Mouse (Mus musculus) MEL (cell line): Measurements from ENCODE around the gene Col4a2. TPM values are rescaled to one million over a fixed set of nuclear protein-coding genes. Genes with fewer than 3 reads are reported as not detected.

Experiments used
- DNase-seq: peaks from one replicate; pipeline ENCODE4 v3.0.0; 2011; ENCODE audit warnings: low read depth, low spot score
- H3K27ac ChIP-seq: 2 replicates; pipeline ENCODE4 v1.5.1; 2012; ENCODE audit warnings: low read depth, mild to moderate bottlenecking, control low read depth, low read length, moderate library complexity; ENCODE audit not compliant: control insufficient read depth
- H3K27me3 ChIP-seq, 2 experiments: fragments of 150-350 bp in 1 of 2; sonication (generic) in 1 of 2; 2 replicates each; pipeline ENCODE4 v1.6.1; 2012; ENCODE audit warnings: low read length in 2 of 2, mild to moderate bottlenecking in 2 of 2, improper control_type of control experiment in 1 of 2, moderate library complexity in 1 of 2; ENCODE audit not compliant: insufficient read depth in 2 of 2, control insufficient read depth in 1 of 2
- H3K36me3 ChIP-seq, 2 experiments: 2 replicates each; pipeline ENCODE4 v1.6.1; 2012 to 2014; ENCODE audit warnings: low read length in 2 of 2, improper control_type of control experiment in 1 of 2, inconsistent platforms in 1 of 2, mild to moderate bottlenecking in 1 of 2; ENCODE audit not compliant: insufficient read depth in 2 of 2, control insufficient read depth in 1 of 2
- H3K4me1 ChIP-seq, 2 experiments: fragments of 150-350 bp in 1 of 2; sonication (generic) in 1 of 2; 2 replicates each; pipeline ENCODE4 v1.6.1; 2012; ENCODE audit warnings: low read length in 2 of 2, improper control_type of control experiment in 1 of 2, mild to moderate bottlenecking in 1 of 2; ENCODE audit not compliant: insufficient read depth in 2 of 2, control insufficient read depth in 1 of 2
- H3K4me3 ChIP-seq, 2 experiments: fragments of 150-350 bp in 1 of 2; sonication (generic) in 1 of 2; 2 replicates each; pipeline ENCODE4 v1.5.1; 2012; ENCODE audit warnings: low read depth in 2 of 2, low read length in 2 of 2, mild to moderate bottlenecking in 2 of 2, moderate library complexity in 2 of 2, control low read depth in 1 of 2, improper control_type of control experiment in 1 of 2; ENCODE audit not compliant: control insufficient read depth in 1 of 2, insufficient read depth in 1 of 2
- H3K79me2 ChIP-seq: 2 replicates; pipeline ENCODE4 v1.6.1; 2012; ENCODE audit warnings: mild to moderate bottlenecking, low read length, moderate library complexity; ENCODE audit not compliant: control insufficient read depth, poor library complexity, insufficient read depth
- H3K9ac ChIP-seq: 2 replicates; pipeline ENCODE4 v1.6.1; 2012; ENCODE audit warnings: low read depth, mild to moderate bottlenecking, control low read depth, low read length, moderate library complexity; ENCODE audit not compliant: control insufficient read depth, poor library complexity, severe bottlenecking
- H3K9me3 ChIP-seq: fragments of 150-350 bp; sonication (generic); replicated peaks from 2 replicates; pipeline ENCODE4 v1.6.1; 2012; ENCODE audit warnings: mild to moderate bottlenecking, low read length, improper control_type of control experiment, moderate library complexity; ENCODE audit not compliant: insufficient read depth
- BHLHE40 ChIP-seq: IDR thresholded peaks from 2 replicates; pipeline ENCODE4 v1.6.1; 2012; ENCODE audit warnings: low read depth, mild to moderate bottlenecking, inconsistent platforms, low read length, improper control_type of control experiment, borderline replicate concordance
- CHD1 ChIP-seq: IDR thresholded peaks from 2 replicates; pipeline ENCODE4 v1.6.1; 2012; ENCODE audit warnings: low read depth, mild to moderate bottlenecking, inconsistent platforms, low read length, improper control_type of control experiment
- CTCF ChIP-seq, 3 experiments: IDR thresholded peaks in 2 of 3; conservative IDR thresholded peaks in 1 of 3; 2 replicates each; pipeline ENCODE4 v1.5.1; 2011 to 2012; ENCODE audit warnings: low read length in 3 of 3, low read depth in 2 of 3, mild to moderate bottlenecking in 2 of 3, improper control_type of control experiment in 1 of 3, inconsistent platforms in 1 of 3, mixed read lengths in 1 of 3, moderate library complexity in 1 of 3; ENCODE audit not compliant: control insufficient read depth in 1 of 3, insufficient read depth in 1 of 3, poor library complexity in 1 of 3, severe bottlenecking in 1 of 3
- E2F4 ChIP-seq: IDR thresholded peaks from 2 replicates; pipeline ENCODE4 v1.6.1; 2011; ENCODE audit warnings: low read depth, low read length, improper control_type of control experiment, borderline replicate concordance
- EP300 ChIP-seq, 2 experiments: IDR thresholded peaks; 2 replicates each; pipeline ENCODE4 v1.6.1; 2011; ENCODE audit warnings: improper control_type of control experiment in 2 of 2, low read length in 2 of 2, low read depth in 1 of 2, mild to moderate bottlenecking in 1 of 2
- ETS1 ChIP-seq: IDR thresholded peaks from 2 replicates; pipeline ENCODE4 v1.6.1; 2012; ENCODE audit warnings: low read depth, mild to moderate bottlenecking, inconsistent platforms, low read length, improper control_type of control experiment, moderate library complexity
- GABPA ChIP-seq: IDR thresholded peaks from 2 replicates; pipeline ENCODE4 v1.6.1; 2012; ENCODE audit warnings: low read depth, mild to moderate bottlenecking, inconsistent platforms, low read length, improper control_type of control experiment, moderate library complexity
- GATA1 ChIP-seq: IDR thresholded peaks from 2 replicates; pipeline ENCODE4 v1.6.1; 2011; ENCODE audit warnings: low read depth, low read length, improper control_type of control experiment
- JUND ChIP-seq: IDR thresholded peaks from 2 replicates; pipeline ENCODE4 v1.6.1; 2011; ENCODE audit warnings: low read depth, mild to moderate bottlenecking, improper control_type of control experiment, low read length
- KAT2A ChIP-seq: conservative IDR thresholded peaks from 2 replicates; pipeline ENCODE4 v1.6.1; 2012; ENCODE audit warnings: low read depth, low read length, improper control_type of control experiment, inconsistent platforms
- MYC ChIP-seq: IDR thresholded peaks from 2 replicates; pipeline ENCODE4 v1.6.1; 2011; ENCODE audit warnings: low read depth, mild to moderate bottlenecking, low read length, improper control_type of control experiment, moderate library complexity
- NRF1 ChIP-seq: IDR thresholded peaks from 2 replicates; pipeline ENCODE4 v1.6.1; 2014; ENCODE audit warnings: low read depth, mild to moderate bottlenecking, inconsistent platforms, low read length, improper control_type of control experiment, moderate library complexity; ENCODE audit not compliant: poor library complexity, insufficient read depth, severe bottlenecking
- POLR2AphosphoS2 ChIP-seq: IDR thresholded peaks from 2 replicates; pipeline ENCODE4 v1.6.1; 2011; ENCODE audit warnings: low read length, improper control_type of control experiment
- RCOR1 ChIP-seq: IDR thresholded peaks from 2 replicates; pipeline ENCODE4 v1.6.1; 2012; ENCODE audit warnings: low read depth, mild to moderate bottlenecking, inconsistent platforms, low read length, improper control_type of control experiment
- SIN3A ChIP-seq: IDR thresholded peaks from 2 replicates; pipeline ENCODE4 v1.6.1; 2012; ENCODE audit warnings: low read length, improper control_type of control experiment, inconsistent platforms
- TBP ChIP-seq: IDR thresholded peaks from 2 replicates; pipeline ENCODE4 v1.8.0; 2011; ENCODE audit warnings: low read depth, low read length, improper control_type of control experiment
- USF2 ChIP-seq, 2 experiments: IDR thresholded peaks; 2 replicates each; pipeline ENCODE4 v1.6.1; 2011 to 2012; ENCODE audit warnings: improper control_type of control experiment in 2 of 2, low read length in 2 of 2, borderline replicate concordance in 1 of 2, inconsistent platforms in 1 of 2, low read depth in 1 of 2, mild to moderate bottlenecking in 1 of 2; ENCODE audit not compliant: insufficient read depth in 1 of 2
- ZKSCAN1 ChIP-seq: IDR thresholded peaks from 2 replicates; pipeline ENCODE4 v1.6.1; 2012; ENCODE audit warnings: low read depth, mild to moderate bottlenecking, inconsistent platforms, low read length, improper control_type of control experiment, moderate library complexity
- polyA plus RNA-seq, 2 experiments: library from polyadenylated mRNA; stranded (reverse) in 1 of 2; unstranded in 1 of 2; fragments of >175 nt in 1 of 2; fragments of >200 nt in 1 of 2; gene quantifications; 2 replicates each; pipeline versions ENCODE4 v1.2.1 to v1.2.4; 2012; ENCODE audit warnings: low replicate concordance in 2 of 2, low read depth in 1 of 2; ENCODE audit not compliant: insufficient read length in 2 of 2, insufficient read depth in 1 of 2, missing spikeins in 1 of 2
- total RNA-seq: library from RNA; depleted of rRNA; stranded (reverse); fragments of 300-350 nt; gene quantifications from 2 replicates; pipeline ENCODE4 v1.2.3, GENCODE M21; 2012

Gene Col4a2
- total and polyA plus RNA-seq, 3 experiments, result 0.04 to 0.81 TPM; not detected in 1

DNA sequence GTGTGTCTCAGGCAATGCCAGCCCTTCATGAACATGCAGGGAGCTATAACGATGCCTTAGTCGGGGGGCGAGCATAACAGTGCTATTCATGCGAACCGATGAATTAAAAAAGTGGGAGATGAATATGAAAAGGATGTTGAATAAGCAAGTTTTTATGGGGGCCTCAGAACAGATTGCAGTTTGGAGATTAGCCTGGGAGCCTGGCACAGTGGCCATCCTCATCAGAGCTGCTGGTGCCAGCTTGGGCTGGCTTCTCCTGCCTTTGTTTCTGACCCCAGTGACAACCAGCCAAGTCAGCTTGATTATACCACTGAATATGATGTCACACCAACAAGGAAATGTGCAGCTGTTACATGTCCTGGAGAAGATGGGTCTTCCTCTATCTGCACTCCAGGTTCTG is 23.7 kb downstream of the Col4a2 start:
- no peaks in the 10 kb centered on the region for H3K27me3 ChIP-seq
- no peak for DNase-seq
- no peaks in the 10 kb centered on the region for H3K36me3 ChIP-seq
- H3K4me3 ChIP-seq, result no peak overlapping the region
- H3K9me3 ChIP-seq, result no peaks in the 10 kb centered on the region
- no peaks in the 10 kb centered on the region for H3K79me2 ChIP-seq
- no peak overlapping the region for H3K9ac ChIP-seq
- peaks cover 0 to 3% of the 10 kb centered on the region in 2 experiments; a peak in 1 of 4 replicates for H3K4me1 ChIP-seq
- TF ChIP-seq CHD1 (no peak), SIN3A (no peak), ZKSCAN1 (no peak)
- H3K27ac ChIP-seq, result no peak overlapping the region

DNA sequence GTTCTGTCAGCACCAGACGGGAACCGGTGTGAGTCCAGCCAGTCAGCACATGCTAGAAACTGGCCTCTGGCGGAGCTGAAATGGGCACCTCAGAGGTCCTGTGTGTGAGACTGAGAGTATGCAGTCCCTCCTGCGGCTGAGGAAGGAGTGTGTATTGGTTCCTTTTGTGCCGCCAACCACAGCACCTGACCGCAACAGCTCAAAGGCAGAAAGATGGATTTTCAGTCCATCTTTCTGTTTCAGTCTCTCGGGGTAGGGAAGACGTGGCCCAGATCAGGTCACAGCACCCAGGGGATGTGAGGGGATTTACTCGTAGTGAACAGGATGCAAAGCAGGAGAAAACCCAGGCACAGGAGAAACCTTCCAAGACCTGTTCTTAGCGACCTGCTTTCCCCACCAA is 25.0 kb downstream of the Col4a2 start:
- H3K27ac ChIP-seq, result no peak overlapping the region
- no peak overlapping the region for H3K9ac ChIP-seq
- TF ChIP-seq CTCF (IDR thresholded peaks at IDR 0.05 in 2 of 3, conservative IDR thresholded peaks at IDR 0.05 in 1 of 3; ENCODE audit: control insufficient read depth in 1 of 3, insufficient read depth in 1 of 3, low read depth in 2 of 3, low read length in 3 of 3, poor library complexity in 1 of 3, severe bottlenecking in 1 of 3), result no peak
- no peak for TF ChIP-seq TBP
- TF ChIP-seq GABPA, result no peak
- no peak for TF ChIP-seq SIN3A
- TF ChIP-seq BHLHE40, result no peak
- no peak for TF ChIP-seq GATA1
- TF ChIP-seq JUND, result no peak
- no peak for TF ChIP-seq POLR2AphosphoS2
- TF ChIP-seq EP300 (IDR thresholded peaks at IDR 0.05; ENCODE audit: low read depth in 1 of 2, low read length in 2 of 2), result no peak
- no peak for TF ChIP-seq MYC
- no peak for TF ChIP-seq KAT2A
- no peak for TF ChIP-seq RCOR1
- TF ChIP-seq E2F4, result no peak
- TF ChIP-seq ETS1, result no peak
- no peak for DNase-seq
- no peaks in the 10 kb centered on the region for H3K9me3 ChIP-seq
- no peaks in the 10 kb centered on the region for H3K36me3 ChIP-seq
- H3K4me1 ChIP-seq, result peaks cover 0 to 3% of the 10 kb centered on the region in 2 experiments; a peak in 1 of 4 replicates
- no peaks in the 10 kb centered on the region for H3K27me3 ChIP-seq
- no peaks in the 10 kb centered on the region for H3K79me2 ChIP-seq
- H3K4me3 ChIP-seq, result no peak overlapping the region

DNA sequence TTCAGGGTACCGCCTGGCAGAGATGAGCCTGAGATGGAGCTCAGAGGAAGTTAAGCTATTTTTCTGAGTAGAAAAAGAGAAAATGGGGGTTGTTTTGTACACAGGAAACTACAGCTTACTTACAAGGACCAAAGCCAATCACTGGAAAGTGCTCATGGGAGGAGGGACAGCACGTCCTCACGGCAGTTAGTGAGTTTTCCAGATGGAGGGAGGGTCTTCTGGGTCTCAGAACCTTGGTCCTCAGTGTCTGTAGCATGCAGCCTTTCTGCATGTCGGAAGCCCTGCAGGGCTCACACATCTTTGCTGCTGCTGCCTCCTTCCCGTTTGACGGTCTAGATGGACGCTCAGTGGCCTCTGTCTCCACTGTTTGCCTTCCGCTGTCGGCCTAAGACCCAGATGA is 25.9 kb downstream of the Col4a2 start:
- TF ChIP-seq JUND (no peak), BHLHE40 (no peak), USF2 (IDR thresholded peaks at IDR 0.05; ENCODE audit: borderline replicate concordance in 1 of 2, insufficient read depth in 1 of 2, low read depth in 1 of 2, low read length in 2 of 2) (no peak), NRF1 (no peak)
- DNase-seq, result no peak
- Histone ChIP-seq H3K4me3 (no peak overlapping the region), H3K36me3 (no peaks in the 10 kb centered on the region), H3K79me2 (no peaks in the 10 kb centered on the region), H3K9me3 (no peaks in the 10 kb centered on the region), H3K27me3 (no peaks in the 10 kb centered on the region), H3K27ac (no peak overlapping the region), H3K9ac (no peak overlapping the region), H3K4me1 (peaks cover 0 to 3% of the 10 kb centered on the region in 2 experiments; a peak in 1 of 4 replicates)
